Mouse (Mus musculus) cerebellum, adult 8-10 months (tissue): ENCODE measurements around the gene Acot6.
"Not testable (repeated sequence)": the region's sequence is repeated elsewhere in the genome, so short reads cannot be mapped to it uniquely, and the experiment has no call there.

Experiments used
- DNase-seq: peaks from one replicate; pipeline ENCODE4 v3.0.0; 2022

Gene Acot6

DNA sequence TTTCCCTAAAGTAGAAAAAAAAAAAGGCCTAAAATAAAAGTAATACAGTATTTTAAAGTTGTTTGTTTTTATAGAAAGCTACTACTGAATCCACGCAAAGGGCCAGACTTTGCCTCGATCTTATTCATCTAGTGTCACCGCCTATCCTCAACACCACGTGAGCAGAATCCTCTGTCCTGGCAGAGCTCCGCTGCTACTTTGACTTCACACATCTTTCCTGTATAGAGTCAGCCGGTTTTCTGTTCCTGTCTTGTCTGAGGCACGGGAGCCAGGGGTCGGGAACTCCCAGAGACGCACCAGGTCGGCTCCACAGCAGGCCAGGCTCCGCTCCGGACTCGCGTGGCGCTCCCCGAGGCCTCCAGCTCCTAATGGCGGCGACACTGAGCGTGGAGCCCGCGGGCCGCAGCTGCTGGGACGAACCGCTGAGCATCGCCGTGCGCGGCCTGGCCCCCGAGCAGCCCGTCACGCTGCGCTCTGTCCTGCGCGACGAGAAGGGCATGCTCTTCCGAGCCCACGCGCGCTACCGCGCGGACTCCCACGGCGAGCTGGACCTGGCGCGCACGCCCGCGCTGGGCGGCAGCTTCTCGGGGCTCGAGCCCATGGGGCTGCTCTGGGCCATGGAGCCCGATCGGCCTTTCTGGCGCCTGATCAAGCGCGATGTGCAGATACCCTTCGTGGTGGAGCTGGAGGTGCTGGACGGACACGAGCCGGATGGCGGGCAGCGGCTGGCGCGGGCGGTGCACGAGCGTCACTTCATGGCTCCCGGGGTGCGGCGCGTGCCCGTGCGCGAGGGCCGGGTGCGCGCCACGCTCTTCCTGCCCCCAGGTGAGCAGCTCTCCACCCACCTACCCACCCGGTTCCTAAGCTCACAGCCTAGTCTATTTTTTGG lies at the start of gene Acot6:
Gene Acot6 (plus strand): TSS at position 51 of the 889 bp plus-strand sequence.
- DNase-seq = peak; percentile 49

DNA sequence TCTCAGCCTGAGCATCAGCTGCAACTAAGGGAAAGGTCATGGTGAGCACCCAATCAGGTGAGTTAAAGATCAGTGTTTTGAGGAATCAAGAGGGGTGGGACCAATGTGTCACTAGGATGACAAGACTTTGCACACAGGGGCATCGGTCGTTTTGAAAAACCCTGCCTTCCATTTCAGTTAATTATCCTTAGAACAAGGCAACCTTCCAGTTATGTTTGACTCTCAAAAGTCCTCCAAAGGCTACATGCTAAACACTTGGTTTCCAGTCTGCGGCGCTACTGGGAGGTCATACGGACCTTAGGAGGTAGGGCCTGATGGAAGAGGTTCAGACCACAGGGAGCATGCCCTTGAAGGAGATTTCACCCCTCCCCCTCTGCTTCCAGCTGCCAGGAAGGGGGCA lies 49.7 kb upstream of the Acot6 start:
- DNase-seq = not testable (repeated sequence)

- DNase-seq = no peak
Measured at GRCm38 (mm10) chr12:84051937-84052474, 48.4 kb upstream of the Acot6 start, which contains the start of gene Acot3. Gene Acot3, plus strand, starts transcription at chr12:84052144.

DNA sequence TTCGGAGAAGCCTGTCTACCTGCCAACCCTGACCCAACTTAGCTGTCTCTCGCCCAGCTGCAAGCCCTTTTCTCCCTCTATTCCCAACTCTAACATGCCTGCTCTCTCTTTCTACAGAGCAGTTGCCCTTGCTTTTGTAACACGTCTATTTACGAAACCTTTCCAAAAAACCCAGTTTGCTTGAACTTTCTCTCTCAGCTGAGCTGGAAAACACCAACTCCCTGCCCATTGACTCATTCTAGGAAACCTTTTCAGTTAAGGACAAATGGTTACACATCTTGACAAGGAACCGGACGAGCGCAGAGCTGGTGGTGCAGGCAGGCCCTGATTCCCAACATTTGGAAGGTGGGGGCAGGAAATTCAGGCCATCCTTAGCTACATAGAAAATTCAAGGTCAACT lies 47.8 kb upstream of the Acot6 start:
- DNase-seq = no peak

DNA sequence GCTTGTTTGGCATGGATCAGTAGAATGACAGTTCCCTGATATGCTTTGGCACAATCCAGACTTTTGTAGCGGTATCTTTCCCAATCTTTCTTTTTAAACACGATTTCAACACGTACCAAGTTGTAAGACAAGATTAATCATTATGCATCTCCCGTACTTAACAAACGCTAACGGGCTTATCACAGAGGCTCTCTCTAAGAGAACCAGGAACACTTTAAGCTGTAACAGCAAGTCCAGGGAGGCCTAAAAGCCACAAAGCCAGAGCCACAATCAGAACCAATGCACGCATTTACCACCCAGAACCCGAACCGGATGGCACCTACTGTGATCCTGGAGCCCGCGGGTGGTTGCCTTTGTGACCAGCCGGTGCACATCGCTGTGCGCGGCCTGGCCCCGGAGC lies 47.3 kb upstream of the Acot6 start:
- no peak for DNase-seq

DNA sequence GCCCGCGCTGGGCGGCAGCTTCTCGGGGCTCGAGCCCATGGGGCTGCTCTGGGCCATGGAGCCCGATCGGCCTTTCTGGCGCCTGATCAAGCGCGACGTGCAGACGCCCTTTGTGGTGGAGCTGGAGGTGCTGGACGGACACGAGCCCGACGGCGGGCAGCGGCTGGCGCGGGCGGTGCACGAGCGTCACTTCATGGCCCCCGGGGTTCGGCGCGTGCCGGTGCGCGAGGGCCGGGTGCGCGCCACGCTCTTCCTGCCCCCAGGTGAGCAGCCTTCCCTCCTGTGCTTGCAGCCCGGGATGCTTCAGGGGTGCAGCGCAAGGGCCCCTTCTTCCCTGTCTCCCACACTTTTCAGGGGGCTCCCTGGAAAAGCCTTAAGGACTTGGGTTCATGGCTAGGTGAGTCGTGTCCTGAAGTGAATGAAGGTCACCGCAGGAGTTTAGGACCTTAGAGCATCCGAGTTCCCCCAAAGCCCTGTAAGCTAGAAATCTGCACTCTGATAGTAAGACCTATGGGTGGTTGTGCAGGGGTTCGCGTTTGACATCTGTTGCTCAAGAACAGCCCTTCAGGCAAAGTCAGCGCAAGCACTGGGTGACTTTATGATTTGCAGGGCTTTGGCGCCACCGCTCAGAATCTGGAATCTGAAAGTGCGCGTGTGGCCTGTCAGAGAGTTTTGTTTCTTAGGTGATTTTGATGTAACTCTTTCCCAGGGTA lies 46.6 kb upstream of the Acot6 start:
- no peak for DNase-seq

DNA sequence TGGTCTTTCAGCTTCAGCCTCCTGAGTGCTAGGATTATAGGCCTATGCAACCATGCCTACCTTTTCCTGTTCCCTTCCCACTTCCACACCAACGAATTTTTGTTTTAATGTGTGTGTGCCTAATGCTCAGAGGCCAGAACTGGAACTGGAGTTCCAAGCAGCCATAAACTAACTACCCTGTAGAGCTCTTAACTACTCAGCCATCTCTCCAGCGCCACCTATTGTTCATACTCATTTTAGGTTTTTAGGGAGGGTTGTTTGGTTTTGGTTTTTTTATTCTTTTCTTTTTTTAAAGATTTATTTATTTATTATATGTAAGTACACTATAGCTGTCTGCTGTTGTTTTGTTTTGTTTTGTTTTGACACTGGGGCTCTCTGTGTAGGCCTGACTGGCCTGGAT lies 39.5 kb upstream of the Acot6 start:
- DNase-seq = no peak

- DNase-seq = no peak
Measured at GRCm38 (mm10) chr12:84062336-84062735, 38.1 kb upstream of the Acot6 start.

DNA sequence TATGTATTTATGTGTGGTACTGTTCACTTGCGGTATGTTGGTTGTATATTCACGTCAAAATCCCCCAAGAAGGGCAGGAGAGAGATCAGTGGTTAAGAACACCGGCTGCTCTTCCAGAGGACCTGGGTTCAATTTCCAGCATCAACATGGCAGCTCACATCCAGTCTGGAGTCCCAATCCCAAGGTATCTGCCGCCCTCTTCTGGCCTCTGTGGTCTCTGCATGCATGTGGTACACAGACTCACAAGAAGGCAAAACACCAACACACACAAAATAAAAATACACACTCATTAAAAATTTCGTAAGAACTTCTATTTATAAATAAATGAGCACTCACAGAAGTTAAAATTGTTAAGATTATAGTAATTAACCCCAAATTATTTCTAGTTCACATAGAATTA lies 37.2 kb upstream of the Acot6 start:
- no peak for DNase-seq

DNA sequence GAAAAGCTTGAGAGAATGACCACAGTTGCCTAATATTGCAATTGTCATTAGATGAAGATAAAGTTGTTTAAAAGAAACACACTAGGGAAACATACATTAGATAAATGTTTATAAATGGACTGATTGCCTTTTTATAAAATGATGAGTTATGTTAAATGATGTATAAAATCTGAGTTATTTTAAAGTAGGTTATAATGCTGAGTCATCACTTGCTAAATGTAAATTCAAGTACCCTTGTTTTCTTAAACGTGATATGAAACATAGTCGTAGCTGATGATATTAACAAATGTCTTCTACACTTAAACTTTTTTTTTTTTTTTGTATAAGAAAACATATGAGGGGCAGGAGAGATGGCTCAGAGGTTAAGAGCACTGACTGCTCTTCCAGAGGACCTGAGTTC lies 36.6 kb upstream of the Acot6 start:
- DNase-seq = no peak

DNA sequence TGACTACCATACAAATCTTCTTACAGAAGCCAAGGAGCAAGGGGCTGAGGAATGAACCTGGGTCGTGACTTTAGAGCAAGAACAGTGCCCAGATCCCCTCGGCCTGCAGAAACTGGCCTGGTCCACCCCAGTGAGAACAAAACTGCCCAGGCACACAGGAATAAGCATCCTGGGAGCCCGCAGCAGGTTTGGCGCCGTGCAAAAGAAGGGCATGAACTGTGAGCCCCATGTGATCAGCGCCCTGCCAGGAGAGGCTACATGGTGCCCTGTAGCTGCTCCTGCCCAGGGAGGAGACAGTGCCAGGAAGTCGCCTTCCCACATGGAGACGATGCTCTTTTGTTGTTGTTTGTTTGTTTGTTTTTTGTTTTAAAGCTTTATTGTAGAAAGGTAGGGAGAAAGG lies 35.8 kb upstream of the Acot6 start:
- DNase-seq = no peak

- DNase-seq = no peak
Measured at GRCm38 (mm10) chr12:84067752-84068151, 32.7 kb upstream of the Acot6 start.

DNA sequence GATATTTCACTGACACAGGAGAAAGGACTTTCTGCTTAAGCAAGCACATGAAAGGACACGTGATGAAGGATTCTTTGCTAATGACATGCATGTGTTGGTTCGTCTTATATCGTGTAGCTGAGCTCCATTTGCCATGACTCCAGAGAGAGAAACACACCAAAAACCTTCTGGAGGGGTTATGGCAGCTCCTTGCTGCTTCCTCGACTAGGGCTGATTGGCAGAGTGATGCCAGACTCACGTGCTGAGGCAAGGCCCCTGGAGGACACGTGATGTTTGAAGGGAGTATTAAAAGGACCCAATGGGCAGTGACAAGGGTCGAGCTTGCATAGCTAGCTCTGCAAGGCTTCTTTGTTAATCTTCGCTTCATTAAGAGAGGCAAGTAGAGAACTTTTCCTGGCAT lies 32.2 kb upstream of the Acot6 start:
- DNase-seq = no peak

GRCm38 (mm10) chr12:84068986-84069385 lies 31.5 kb upstream of the Acot6 start, which contains the start of gene Acot5:
Gene Acot5, plus strand, starts transcription at chr12:84069325.
- DNase-seq = no peak

GRCm38 (mm10) chr12:84069582-84069981 lies 30.9 kb upstream of the Acot6 start:
- peak; percentile 29 for DNase-seq

- DNase-seq = no peak
Measured at GRCm38 (mm10) chr12:84071696-84072095, 28.8 kb upstream of the Acot6 start.

DNA sequence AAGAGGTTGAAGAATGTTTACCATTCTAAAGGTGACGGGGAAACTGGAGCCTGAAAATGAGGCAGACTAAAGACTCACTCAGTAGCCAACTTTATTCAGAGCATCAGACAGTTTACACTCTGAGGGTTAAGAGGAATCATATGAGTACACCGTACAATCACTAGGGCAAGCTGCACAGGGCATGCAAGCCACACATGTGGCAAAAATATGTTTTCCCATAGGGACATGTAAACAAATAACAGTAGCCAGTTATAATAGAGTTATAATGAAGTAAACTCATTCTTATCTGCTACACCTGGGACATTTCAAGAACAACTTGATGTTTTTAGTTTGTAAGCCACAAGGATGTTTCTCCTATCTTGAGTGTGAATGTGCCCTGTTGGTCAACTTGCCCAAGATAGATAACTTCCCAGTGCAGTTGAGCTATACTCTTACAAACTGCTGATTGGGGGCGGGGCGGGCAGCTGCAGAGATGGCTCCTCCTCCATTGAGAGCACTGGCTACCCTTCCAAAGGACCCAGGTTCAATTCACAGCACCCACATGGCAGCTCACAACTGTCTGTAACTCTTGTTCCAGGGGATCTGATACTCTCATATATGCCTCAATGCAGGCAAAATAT lies 23.0 kb upstream of the Acot6 start:
- DNase-seq = no peak

- no peak for DNase-seq
Measured at GRCm38 (mm10) chr12:84083842-84084241, 16.6 kb upstream of the Acot6 start.

GRCm38 (mm10) chr12:84084581-84084980 lies 15.9 kb upstream of the Acot6 start:
- DNase-seq = no peak

- not testable (repeated sequence) for DNase-seq
Measured at GRCm38 (mm10) chr12:84094666-84095065, 5.8 kb upstream of the Acot6 start.

DNA sequence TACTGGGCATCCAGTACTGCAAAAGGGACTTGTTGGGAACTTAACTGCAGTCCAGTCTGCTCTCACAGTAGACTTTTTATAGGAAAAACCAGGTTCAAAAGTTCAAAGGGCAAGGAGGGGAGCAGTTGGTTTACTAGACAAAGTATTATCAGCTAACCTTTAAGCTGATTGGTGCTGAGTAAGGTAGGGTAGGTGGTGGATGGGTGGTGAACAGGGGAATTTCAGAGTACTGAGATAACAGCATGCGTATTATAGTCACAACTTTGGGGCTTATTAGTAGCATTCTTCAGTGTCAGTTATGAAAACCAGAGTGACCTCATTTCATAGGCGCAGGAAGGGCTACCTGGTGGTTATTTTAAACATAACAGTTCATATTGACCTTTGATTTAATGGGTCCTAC lies 849 bp upstream of the Acot6 start:
- DNase-seq = no peak

GRCm38 (mm10) chr12:84100071-84100470 lies 383 bp upstream of the Acot6 start:
- DNase-seq = no peak

GRCm38 (mm10) chr12:84101493-84101845 lies 1.0 kb downstream of the Acot6 start:
- DNase-seq = no peak
